Mouse (Mus musculus) ovary, postnatal 10 days (tissue): ENCODE results near the gene Plscr1.
A peak's percentile ranks its signal among the peaks of the same experiment; 100 is the strongest.

Source experiments
- DNase-seq: peaks from one replicate; pipeline ENCODE4 v3.0.0; 2022; ENCODE audit warnings: low spot score

The Plscr1 gene

GRCm38 (mm10) chr9:92260481-92261159 lies 11.1 kb downstream of the Plscr1 start:
- no peak for DNase-seq

DNA sequence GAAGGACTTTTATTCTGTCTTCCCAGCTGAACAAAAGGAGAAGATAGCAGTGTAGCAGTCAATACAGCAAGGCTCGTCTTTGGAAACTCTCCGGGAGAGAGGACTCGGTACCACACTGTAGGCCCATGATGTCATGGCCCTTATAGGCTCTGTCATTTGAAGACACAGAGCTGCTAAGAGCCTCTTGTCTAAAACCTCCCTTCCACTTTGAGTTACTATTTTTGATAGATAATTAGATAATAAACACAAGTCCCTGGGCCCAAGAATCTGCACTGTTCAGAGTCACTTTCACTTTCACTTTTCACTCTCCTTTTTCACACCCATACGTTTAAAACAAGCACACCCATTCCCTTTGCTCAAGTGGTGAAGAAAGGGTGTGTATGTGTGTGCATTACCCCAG lies 16.2 kb downstream of the Plscr1 start:
- no peak for DNase-seq

DNA sequence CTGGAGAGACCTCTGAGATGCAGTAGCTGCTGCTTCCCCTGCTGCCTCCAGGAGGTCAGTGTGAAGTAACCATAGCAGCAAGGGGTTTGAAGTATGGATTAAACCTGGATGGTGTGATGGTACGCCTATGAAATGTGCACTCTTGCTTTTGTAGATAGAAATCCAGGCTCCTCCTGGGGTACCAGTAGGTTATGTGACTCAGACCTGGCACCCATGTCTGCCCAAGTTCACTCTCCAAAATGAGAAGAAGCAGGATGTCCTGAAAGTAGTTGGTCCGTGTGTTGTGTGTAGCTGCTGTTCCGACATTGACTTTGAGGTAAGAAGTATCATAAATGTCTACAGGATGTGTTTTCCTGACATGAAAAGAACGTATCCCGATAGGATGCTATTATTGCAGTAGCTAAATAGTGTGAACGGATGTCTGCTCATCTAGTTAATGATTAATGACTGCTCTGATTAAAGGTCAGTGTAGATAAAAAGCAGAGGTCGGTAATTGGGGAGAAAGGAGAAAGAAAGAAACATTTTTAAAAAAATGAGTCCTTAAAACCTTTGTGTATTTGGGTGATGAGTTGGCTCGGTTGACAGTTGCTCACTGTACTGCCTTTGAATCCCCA lies 17.1 kb downstream of the Plscr1 start:
- DNase-seq: no peak

- DNase-seq: no peak
Measured at GRCm38 (mm10) chr9:92267732-92268131, 18.2 kb downstream of the Plscr1 start.

DNA sequence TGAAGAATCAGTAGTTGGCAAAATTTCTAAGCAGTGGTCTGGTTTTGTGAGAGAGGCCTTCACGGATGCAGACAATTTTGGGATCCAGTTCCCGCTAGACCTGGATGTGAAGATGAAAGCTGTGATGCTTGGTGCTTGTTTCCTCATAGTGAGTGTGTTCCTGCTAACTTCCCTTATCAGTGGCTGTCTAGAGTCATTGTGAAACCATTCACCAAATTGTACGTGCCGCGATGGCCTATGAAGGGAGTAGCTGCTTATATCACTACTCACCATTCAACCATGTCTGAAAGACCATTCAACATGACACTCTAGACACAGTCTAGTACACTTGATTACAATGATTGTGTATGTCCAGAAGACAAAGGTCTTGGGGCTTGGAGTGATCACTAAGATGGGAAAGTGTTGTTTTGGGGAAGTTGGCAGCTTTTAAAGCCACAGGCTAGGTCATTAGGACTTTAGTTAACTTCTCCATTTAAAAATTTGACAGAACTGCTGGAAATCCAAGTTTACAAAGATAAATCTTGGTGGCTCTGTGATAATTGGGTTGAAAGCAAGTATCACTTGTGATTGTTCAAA lies 20.4 kb downstream of the Plscr1 start:
- DNase-seq: no peak

GRCm38 (mm10) chr9:92270927-92271326 lies 21.4 kb downstream of the Plscr1 start:
- DNase-seq: peak; percentile 36

DNA sequence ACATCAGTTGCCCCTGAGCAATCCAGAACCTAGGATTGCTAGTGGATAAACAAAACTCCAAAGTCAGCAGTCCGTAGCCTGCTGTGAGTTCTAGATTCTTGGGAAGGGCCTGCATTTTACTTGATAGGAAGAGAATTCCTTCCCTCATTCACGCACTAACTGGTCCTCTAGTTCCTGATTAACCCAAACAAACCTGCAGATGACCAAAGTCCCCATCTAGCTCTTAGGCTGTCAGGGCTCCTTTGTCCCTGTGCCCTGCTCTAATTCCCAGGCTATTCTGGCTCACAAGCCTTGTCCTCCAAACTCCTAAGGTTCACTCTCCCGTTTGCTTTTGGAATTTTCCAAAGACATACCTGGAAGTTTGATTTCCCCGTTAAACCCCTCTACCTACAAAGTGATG lies 23.1 kb downstream of the Plscr1 start:
- DNase-seq: no peak

GRCm38 (mm10) chr9:92273271-92273670 lies 23.7 kb downstream of the Plscr1 start:
- no peak for DNase-seq

DNA sequence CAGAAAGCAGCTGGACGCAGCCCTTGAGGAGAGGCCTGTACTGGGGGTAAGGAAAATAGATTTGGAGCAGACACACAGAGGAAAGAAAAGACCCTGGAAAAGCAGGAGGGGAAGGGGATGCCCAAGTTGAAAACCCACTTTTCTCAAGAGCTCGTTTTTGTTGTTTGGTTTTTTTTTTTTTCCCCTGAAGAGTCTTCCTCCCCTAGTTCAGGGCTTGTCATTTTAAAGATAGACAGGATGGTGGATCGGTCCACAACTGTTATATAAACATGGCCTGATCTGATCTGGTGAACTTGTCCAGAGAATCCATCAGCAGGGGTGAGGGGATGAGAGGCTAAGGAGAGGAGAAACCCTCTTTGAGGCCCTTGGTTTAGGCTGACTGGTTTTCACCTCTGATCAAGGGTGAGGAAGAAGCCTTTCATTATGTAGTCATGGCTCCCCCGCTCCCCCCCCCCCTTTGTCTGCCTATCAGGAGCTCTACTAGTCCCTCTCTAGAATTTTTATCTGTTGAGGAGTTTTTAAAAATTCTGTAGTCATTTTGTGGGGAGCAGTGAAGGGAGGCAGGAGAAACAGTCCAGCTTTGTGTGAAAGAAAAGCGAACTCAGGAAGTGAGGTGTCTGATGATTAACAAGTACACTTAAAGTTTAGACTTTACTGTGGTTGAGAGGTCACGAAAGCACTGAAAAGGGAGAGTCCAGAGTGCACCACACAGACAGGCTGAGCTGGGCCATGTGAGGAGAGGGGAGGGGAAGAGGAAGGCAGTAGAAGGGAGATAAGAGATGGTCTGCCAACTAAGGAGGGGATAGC lies 24.6 kb downstream of the Plscr1 start:
- DNase-seq: no peak

DNA sequence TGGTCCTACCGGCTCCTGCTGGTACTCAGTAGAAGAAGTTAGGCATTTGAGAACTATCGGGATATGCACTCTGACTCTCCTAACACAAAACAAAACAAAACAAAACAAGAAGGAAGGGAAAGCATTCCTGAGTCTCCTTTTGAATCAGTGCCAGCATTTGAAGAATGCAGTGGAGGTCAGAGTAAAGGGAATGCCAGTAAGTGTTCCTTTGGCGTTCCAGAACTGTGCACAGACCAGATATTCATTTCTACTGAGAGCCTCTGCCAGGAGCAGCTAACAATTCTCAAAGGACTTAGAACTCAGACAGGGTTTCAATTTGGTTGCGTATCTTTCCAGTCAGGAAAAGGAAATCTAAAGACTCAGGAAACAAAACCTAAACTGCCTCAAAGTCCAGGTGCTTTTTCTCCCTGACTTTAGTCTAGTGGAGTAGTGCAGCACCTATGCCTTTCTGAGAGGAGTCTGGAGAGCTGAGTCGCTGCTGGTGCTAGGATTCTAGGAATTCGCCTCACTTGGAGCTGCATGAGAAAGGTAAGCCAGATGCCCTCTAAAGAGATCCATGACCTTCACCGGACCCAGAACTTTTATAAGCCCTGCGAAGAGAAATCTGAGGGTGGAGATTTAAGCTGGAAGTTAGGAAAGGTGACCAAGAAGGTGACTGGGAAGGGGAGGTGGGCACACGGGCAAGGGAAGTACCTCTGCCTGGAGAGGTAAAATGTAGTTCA lies 26.1 kb downstream of the Plscr1 start, which contains the start of gene Plscr2:
Plscr2 (plus strand) TSS at position 117 of the 722 bp plus-strand sequence.
- no peak for DNase-seq

- DNase-seq: no peak
Measured at GRCm38 (mm10) chr9:92276360-92276759, 26.8 kb downstream of the Plscr1 start.

GRCm38 (mm10) chr9:92280048-92280447 lies 30.5 kb downstream of the Plscr1 start:
- no peak for DNase-seq

- DNase-seq: no peak
Measured at GRCm38 (mm10) chr9:92282563-92283171, 33.1 kb downstream of the Plscr1 start.

- no peak for DNase-seq
Measured at GRCm38 (mm10) chr9:92289675-92290074, 40.1 kb downstream of the Plscr1 start.

DNA sequence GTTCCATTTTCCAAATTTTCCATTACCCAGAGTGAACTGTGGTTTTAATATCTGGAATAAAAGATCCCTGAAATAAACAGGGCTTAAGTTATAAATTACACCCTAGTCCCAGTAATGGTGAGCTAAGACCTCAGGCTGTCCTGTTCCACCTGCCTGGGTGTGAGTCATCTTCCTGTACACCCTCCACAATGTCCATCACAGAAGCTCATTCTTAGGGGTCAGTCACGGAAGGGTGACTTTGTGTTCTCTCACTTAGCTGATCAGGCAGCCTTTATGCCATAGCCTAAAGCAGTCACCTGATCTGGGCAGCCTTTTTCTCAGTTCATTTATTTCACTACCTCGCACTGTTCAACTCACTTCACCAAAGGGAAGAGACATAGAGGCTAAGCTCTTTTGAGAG lies 42.6 kb downstream of the Plscr1 start:
- DNase-seq: no peak

DNA sequence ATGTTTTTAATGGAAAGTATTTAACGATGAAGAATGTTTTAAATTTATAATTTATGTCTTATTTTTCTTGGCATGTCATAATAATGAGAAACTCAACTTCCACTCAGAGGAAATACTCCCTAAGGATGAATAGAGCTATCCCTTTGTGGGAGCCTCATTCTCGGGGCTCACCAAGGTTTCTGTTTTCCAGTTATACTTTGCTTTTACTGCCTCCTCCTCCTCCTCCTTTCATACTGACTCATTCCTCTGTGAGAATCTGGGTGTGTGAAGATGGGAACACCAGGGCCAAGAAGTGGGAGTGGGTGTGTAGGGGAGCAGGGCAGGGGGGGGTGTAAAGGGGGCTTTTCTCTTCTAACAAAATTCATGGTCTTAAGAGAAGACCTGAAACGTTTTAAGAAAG lies 43.4 kb downstream of the Plscr1 start:
- no peak for DNase-seq

DNA sequence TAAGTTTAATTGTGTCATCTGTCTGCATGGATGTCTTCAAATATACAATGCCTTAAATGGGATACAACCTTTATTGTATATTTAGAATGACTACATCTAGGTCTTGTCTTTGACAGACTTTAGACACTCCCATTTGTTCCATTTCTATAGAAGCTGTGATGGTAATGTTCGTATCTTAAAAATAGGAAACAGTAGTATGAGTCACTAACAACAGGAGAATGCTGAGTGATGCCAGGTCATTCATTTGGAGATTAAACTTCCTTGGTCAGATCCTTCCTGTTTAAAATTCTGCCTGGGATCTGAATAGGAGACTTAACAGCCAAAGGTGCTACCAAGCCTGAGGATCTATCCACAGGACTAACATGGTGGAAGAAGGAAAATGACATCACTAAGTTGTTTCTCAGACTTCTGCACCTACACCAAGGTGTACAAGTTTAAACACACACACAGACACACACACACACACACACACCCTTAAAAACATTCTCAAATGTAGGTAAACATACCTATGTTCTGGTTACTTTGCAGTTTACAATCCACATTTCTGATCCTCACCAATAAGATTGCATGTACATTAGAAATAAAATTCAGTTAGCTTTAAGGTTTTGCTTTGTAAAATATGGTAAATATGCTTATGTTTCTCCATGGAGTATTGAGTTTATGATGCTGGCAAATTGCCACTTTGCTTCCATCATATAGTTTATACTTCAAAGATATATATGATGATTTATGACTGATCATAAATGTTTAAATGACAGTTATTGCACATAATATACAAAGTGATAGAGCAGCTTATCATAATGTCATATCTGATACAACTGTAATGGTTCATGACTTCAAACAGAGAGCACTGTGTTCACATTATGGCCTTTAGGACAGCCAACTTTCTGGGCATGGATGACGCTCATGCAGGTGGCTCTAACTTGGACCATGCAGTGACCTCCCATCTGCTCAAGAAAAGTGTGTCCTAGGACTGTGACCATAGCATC lies 44.3 kb downstream of the Plscr1 start:
- DNase-seq: no peak

DNA sequence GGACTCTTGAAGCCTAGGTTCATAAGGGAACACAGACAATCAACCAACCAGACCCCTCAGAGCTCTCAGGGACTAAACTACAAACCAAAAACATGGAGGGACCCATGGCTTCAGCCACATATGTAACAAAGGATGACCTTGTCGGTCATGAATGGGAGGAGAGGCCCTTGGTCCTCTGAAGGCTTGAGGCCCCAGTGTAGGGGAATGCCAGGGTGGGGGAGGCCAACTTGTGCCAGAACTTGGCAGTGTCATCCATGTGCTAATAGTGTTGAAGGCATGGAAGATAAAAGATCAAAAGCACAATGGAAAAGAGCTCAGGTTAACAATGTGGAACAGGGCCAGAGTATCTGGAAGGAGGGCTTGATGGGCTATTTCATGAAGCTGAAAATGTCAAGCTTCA lies 48.7 kb downstream of the Plscr1 start:
- DNase-seq: no peak

GRCm38 (mm10) chr9:92301213-92301612 lies 51.7 kb downstream of the Plscr1 start:
- DNase-seq: no peak

DNA sequence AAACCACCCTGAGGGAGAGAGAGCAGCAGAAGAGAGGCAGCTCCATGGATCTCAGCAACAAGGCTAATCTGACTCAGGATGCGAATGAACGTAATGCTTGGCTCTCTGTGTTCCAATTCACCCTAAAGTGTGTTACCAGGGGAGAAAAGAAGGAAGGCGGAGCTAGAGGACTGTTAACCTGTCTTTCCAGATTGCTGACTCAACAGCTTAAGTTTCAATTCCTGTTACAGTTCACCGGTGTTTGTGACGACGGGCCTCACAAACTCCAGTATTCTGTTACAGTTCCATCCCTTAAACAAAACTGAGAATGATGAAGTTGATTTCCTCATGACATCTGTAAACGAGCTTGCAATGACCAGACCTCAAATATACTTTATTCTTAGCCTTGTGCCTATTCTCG lies 55.5 kb downstream of the Plscr1 start:
- no peak for DNase-seq
